ENCODE assay signal across 38 mouse cellular contexts in the genomic region with DNA sequence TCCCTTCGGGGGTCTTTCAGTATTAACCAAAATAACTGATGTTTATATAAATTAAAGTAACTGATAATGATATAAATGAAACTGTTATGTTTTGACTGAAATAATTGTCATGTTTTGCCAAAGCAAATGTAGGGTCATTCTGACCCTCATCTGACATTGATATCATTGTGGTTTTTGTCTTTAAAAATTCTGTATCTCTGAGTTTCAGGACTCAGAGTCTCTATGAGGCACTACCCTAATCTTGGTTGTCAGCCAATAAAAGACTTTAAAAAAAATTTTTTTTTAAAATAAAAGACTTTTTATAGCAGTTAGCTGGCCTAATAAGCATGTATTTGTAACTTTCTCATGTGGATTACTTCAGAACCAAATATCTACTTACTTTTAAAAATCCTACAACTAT. TPM values are rescaled to one million over a fixed set of nuclear protein-coding genes. Genes with fewer than 3 reads are reported as not detected.
"Had no signal": no experiment of that assay in that cellular context is flagged by ENCODE, and none has a peak within 500 bp of the region (broad histone marks: within the 10 kb centered on the region; RNA-seq: fewer than 3 reads in every experiment).

No protein-coding gene starts in this region.

- ATAC-seq: hindbrain, embryonic 16.5 days; inflammation-experienced regulatory T-cells, adult 6 months; intestine, embryonic 15.5 days; intestine, postnatal 0 days had no signal

- H3K4me3 ChIP-seq: heart, embryonic 10.5 days; heart, embryonic 13.5 days; heart, embryonic 15.5 days; hindbrain, embryonic 10.5 days; hindbrain, embryonic 12.5 days; intestine, embryonic 15.5 days; layer of hippocampus, adult 2 months; left cerebral cortex, adult 2 months; limb, embryonic 10.5 days; limb, embryonic 12.5 days; liver, embryonic 13.5 days had no signal

- H3K4me1 ChIP-seq: heart, embryonic 10.5 days; heart, embryonic 13.5 days; heart, embryonic 15.5 days; hindbrain, embryonic 10.5 days; hindbrain, embryonic 12.5 days; intestine, embryonic 15.5 days; limb, embryonic 10.5 days; limb, embryonic 12.5 days; liver, embryonic 13.5 days had no signal

- H3K9ac ChIP-seq: heart, embryonic 13.5 days; heart, embryonic 15.5 days; hindbrain, embryonic 12.5 days; hindbrain, embryonic 14.5 days; intestine, embryonic 15.5 days; limb, embryonic 12.5 days; liver, embryonic 13.5 days had no signal

- H3K4me2 ChIP-seq: heart, embryonic 13.5 days; heart, embryonic 15.5 days; hindbrain, embryonic 12.5 days; hindbrain, embryonic 14.5 days; intestine, embryonic 15.5 days; limb, embryonic 12.5 days; liver, embryonic 13.5 days had no signal

- H3K27me3 ChIP-seq: heart, embryonic 13.5 days; heart, embryonic 15.5 days; hindbrain, embryonic 12.5 days; intestine, embryonic 15.5 days; limb, embryonic 12.5 days; liver, embryonic 13.5 days had no signal

- H3K9me3 ChIP-seq: heart, embryonic 10.5 days; hindbrain, embryonic 10.5 days; hindbrain, embryonic 12.5 days; intestine, embryonic 15.5 days; limb, embryonic 10.5 days; limb, embryonic 12.5 days; liver, embryonic 13.5 days had no signal

- H3K27ac ChIP-seq: heart, embryonic 10.5 days; heart, embryonic 13.5 days; heart, embryonic 15.5 days; hindbrain, embryonic 10.5 days; hindbrain, embryonic 12.5 days; hindbrain, embryonic 14.5 days; intestine, embryonic 15.5 days; layer of hippocampus, adult 2 months; left cerebral cortex, adult 2 months; limb, embryonic 10.5 days; limb, embryonic 12.5 days; liver, embryonic 13.5 days had no signal

- DNase-seq: gastrocnemius, postnatal 25 days; kidney, adult 18-20 months; kidney, adult 8-10 months; kidney, postnatal 10 days; kidney, postnatal 25 days; kidney, postnatal 4 days; liver; liver, embryonic 13.5 days had no signal

RNA-seq across cellular contexts. Expression of a gene that starts 37.7 kb away (rescaled TPM):
- total RNA-seq: gastrocnemius, adult 18-20 months; gastrocnemius, adult 8-10 months; gastrocnemius, postnatal 25 days; gastrocnemius, postnatal 4 days; granulocyte monocyte progenitor cell, adult 5-6 weeks; heart, adult 8-10 months; heart, postnatal 10 days; heart, postnatal 25 days; heart, postnatal 4 days; layer of hippocampus, adult 2 months; layer of hippocampus, postnatal 10 days; layer of hippocampus, postnatal 25 days; left cerebral cortex, adult 2 months; left cerebral cortex, postnatal 14 days; left cerebral cortex, postnatal 36 days had no signal
- polyA plus RNA-seq: frontal cortex, adult 2 months; heart, embryonic 10.5 days; heart, embryonic 13.5 days; heart, embryonic 15.5 days; hindbrain, embryonic 10.5 days; hindbrain, embryonic 12.5 days; hindbrain, embryonic 14.5 days; hindbrain, embryonic 16.5 days; inflammation-experienced regulatory T-cells, adult 6 months; intestine, embryonic 15.5 days; intestine, postnatal 0 days; kidney, embryonic 14.5 days; kidney, embryonic 16.5 days; limb, embryonic 10.5 days; limb, embryonic 12.5 days; limb, embryonic 14.5 days; liver, embryonic 13.5 days had no signal
